Mouse (Mus musculus) induced T-regulatory cell, adult 2 months (primary cell): ENCODE results near the gene Hist1h2bc.

Source experiments
- DNase-seq: peaks from one replicate; pipeline ENCODE4 v3.0.0-alpha.2; 2012; ENCODE audit warnings: low read depth

Gene Hist1h2bc

DNA sequence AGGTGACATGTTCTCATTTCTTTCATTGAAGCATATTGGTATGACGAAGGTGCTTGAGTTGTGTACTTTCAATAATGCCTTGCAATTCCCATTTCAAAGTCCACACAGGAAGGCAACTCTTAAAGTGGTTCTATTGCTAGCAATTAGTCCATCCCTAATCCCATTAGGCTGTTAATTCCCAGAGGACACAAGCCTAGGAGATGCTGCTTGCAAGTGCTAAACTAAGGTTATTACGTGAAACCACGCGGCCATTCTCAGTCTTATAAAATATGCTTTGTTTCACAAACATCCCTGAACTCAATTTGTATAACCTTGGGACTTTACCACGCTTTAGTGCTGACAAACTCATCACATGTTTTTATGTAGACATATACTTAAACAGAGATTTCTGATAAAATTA is 53.1 kb downstream of the Hist1h2bc start:
- peak; percentile 13 for DNase-seq

DNA sequence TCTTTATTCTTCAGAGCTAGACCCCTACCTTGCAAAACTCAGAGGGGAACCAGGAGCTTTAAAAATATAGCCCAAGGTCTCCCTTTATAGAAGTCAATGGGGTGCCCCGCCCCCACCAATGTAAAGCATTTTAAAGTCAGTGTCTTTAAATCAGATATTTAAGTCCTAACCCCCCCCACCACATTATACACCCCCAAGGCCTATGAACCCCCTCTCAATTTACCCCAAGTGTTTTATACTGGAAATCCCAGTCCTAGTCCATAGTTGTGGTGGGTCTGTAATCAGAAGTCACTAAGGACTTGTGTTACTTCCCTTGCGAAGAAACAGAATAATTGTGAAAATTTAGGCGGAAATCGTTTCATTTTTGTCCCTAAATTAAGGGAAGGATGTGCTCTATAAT is 54.0 kb downstream of the Hist1h2bc start:
- no peak for DNase-seq

DNA sequence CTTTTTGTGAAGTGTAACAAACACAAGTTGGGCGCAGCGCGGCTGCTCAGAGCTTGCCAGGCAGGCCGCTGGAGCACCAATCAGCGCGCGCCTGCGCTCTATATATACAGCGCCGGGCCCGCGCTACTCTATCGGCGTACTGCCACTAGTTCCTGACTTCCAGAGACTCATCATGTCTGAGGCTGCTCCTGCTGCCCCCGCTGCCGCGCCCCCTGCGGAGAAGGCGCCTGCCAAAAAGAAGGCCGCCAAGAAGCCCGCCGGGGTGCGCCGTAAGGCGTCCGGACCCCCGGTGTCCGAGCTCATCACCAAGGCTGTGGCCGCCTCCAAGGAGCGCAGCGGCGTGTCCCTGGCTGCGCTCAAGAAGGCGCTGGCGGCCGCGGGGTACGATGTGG is 54.7 kb downstream of the Hist1h2bc start, which contains the start of gene Hist1h1c:
Gene Hist1h1c, plus strand, starts transcription at position 132 of the 392 bp plus-strand sequence.
- DNase-seq: peak; percentile 94

DNA sequence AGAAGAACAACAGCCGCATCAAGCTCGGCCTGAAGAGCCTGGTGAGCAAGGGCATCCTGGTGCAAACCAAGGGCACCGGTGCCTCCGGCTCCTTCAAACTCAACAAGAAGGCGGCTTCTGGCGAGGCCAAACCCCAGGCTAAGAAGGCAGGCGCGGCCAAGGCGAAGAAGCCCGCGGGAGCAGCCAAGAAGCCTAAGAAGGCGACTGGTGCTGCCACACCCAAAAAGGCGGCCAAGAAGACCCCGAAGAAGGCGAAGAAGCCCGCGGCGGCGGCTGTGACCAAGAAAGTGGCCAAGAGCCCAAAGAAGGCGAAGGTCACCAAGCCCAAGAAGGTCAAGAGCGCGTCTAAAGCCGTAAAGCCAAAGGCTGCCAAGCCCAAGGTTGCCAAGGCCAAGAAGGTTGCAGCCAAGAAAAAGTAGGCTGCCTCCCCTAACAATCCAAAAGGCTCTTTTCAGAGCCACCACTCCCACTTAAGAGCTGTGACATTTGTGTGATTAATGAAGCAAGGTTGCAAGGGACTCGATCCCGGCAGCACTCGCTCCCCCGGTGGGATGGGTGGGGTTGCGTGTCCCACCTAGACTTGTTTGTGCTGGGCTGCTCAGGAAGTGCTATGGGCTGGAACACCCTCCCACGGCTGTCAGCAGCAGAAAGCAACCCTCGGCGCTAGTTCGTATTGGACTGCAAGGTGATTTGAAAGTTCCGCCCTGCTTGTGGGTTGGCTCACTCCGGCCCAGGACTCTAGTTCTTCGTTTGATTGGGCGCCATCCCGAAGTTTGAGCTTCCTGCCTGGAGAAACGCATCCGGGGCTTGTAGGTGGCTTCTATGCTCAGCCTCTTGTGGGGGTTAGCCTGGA is 55.3 kb downstream of the Hist1h2bc start:
- peak; percentile 96 for DNase-seq

DNA sequence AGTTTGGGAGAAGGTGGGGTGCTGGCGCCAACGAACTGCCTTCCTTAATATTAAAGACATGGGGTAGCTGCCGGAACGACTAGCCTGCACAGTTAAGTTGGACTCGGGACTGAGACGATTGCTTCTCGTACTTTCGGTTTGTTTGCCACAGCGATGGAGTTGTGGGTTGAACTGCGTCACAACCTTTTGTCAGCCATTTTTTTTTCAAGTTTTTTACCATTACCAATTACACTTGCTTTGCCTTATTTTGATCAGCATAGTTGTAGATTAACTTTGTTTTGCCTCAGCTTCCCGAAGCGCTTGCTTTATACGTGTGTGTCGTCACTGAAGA is 55.9 kb downstream of the Hist1h2bc start:
- peak; percentile 94 for DNase-seq

DNA sequence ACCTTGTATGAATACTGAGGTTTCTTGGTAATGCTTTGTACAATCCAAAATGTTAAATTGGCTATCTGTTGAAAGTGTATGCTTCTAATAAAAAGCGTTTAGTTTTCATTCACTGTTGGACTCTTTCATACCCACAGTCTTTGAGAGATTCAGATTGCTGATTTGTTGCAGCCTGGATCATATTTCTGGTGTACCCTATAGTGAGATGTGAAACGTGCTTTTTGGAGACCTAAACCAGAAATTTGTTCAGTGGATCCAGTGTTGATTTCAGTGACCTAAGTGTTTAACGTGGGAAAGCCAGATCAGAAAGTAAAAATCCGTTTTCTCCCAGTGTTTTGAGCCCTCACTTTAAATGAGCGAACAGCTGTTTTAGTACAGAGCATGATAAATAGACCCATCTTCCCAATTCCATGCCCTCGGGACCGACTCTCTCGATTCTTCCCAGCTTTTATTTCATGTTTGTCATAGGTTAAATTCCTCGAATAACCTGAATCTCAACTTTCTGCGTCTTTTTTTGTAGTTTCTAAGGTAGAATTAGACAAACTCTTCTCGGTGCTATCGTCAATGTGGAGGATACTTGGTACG is 56.3 kb downstream of the Hist1h2bc start:
- DNase-seq: no peak

DNA sequence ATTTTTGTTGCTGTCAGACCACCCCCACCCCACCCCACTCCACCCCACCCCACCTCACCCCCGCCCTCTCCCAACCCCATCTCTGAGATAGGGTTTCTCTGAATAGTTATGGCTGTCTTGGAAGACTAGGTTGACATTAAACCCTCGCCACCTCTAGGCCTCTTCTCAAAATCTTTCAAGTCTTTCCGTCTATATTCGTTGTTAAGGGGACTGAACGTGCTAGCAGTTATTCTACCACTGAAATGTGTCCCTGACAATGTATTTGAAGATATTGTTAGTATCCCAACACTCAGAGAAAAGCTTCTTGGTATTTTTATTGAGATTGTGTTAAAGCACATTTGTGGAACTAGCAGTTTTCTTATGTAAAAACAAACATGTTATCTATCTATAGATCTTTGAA is 56.9 kb downstream of the Hist1h2bc start:
- peak; percentile 26 for DNase-seq

DNA sequence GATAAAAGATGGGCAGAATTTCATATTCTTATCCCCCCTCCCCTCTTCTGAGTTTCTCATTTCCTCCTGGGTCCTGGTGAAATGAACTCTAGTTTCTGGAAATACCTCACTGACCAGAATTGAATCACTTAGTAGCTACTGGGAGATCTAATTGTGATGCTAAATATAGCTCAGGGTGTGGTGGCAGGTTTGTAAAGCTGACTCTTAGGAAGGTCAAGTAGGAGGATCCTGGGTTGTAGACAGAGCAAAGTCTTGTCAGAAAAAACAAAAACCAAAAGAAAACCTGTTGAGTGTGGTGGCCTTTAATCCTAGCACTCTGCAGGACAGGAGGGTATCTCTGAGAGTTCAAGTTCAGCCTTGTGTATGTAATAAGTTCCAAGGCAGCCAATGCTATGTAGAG is 58.0 kb downstream of the Hist1h2bc start:
- peak; percentile 39 for DNase-seq
